Mouse (Mus musculus): ENCODE data around the gene Cep152. TPM values are rescaled to one million over a fixed set of nuclear protein-coding genes. Genes with fewer than 3 reads are reported as not detected.

Gene Cep152
- total and polyA plus RNA-seq, 2 experiments from 2014 or later: 1.0 to 1.1 TPM

DNA sequence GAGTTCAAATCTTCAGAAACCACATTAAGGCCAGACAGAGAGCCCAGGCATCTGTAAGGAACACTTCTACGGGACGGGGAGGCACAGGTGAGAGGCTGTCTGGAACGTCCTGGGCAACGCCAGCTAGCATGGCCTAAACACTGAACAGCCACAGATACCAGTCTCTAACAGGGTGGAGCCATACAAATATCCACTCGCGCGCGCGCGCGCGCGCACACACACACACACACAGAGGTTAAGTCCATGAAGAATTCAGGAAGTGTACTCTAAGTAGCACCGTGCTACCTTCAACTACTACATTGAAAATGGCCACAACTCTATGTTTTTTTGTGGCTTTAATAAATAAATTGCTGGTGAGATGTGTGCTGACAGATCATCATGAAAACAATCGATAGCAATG, 1.7 kb downstream of the Cep152 start:
- H3K4me2 ChIP-seq (ENCODE audit: low read depth, low read length, poor library complexity, severe bottlenecking): no peak overlapping the region
- ATAC-seq (ENCODE audit: low FRiP score) (no peak), DNase-seq (ENCODE audit: low spot score) (no peak)
- no peaks in the 10 kb centered on the region for H3K9me3 ChIP-seq (ENCODE audit: low read length)
- no peak overlapping the region for H3K9ac ChIP-seq (replicated peaks; ENCODE audit: low read length, poor library complexity, severe bottlenecking)
- H3K4me1 ChIP-seq (ENCODE audit: insufficient read depth, low read length): no peaks in the 10 kb centered on the region
- H3K27ac ChIP-seq (ENCODE audit: low read depth, low read length): no peak overlapping the region
- peaks cover 4% of the 10 kb centered on the region; the same call in 1 of the 2 replicates for H3K36me3 ChIP-seq (ENCODE audit: insufficient read depth, low read length)
- 95% methylated on average over 15 of the region's 15 CpGs for WGBS
- no peaks in the 10 kb centered on the region for H3K27me3 ChIP-seq (ENCODE audit: insufficient read depth, low read length)
- no peak for TF ChIP-seq CTCF (IDR thresholded peaks at IDR 0.05)
- no peak overlapping the region for H3K4me3 ChIP-seq (ENCODE audit: low read depth, low read length)

DNA sequence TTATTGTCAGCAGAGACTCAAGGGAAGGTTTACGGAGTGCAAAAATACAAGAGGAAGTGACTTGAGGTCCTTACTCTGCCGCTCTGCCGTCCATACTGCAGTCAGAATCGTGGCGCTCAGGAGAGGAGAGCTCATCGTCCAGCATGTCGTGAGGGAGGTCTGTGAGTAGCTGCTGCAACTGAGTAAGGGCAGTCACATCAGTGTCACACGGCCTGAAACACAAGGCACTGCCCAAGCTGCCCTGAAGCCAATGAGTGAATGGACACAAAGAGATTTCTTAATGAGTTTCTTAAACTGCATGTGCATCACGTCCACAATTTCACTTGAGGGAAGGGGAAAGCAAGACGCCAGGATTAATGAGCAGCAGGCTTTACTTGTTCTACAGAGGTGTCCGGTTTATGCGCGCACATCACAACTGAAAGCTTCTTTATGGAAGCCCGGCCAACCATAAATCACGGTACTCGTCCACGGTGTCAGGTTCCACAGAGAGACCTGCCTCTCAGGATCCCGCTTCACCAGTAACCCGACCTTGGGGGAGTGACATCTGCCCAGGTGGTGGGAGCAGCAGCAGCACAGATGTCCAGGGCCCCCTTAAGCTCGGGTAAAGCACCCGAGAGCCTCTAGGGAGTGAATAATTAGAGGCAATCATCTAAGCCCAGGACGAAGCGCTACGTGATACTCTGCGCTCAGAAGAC, 4.6 kb downstream of the Cep152 start:
- Histone ChIP-seq H3K36me3 (ENCODE audit: insufficient read depth, low read length) (peaks cover 4% of the 10 kb centered on the region; the same call in 1 of the 2 replicates), H3K9me3 (ENCODE audit: low read length) (no peaks in the 10 kb centered on the region), H3K27ac (ENCODE audit: low read depth, low read length) (no peak overlapping the region), H3K27me3 (ENCODE audit: insufficient read depth, low read length) (no peaks in the 10 kb centered on the region), H3K4me1 (ENCODE audit: insufficient read depth, low read length) (no peaks in the 10 kb centered on the region), H3K4me3 (ENCODE audit: low read depth, low read length) (no peak overlapping the region), H3K4me2 (ENCODE audit: low read depth, low read length, poor library complexity, severe bottlenecking) (no peak overlapping the region), H3K9ac (replicated peaks; ENCODE audit: low read length, poor library complexity, severe bottlenecking) (no peak overlapping the region)
- ATAC-seq (ENCODE audit: low FRiP score): no peak
- WGBS: 46% methylated on average over 25 of the region's 25 CpGs
- no peak for DNase-seq (ENCODE audit: low spot score)
- TF ChIP-seq CTCF (IDR thresholded peaks at IDR 0.05): no peak

DNA sequence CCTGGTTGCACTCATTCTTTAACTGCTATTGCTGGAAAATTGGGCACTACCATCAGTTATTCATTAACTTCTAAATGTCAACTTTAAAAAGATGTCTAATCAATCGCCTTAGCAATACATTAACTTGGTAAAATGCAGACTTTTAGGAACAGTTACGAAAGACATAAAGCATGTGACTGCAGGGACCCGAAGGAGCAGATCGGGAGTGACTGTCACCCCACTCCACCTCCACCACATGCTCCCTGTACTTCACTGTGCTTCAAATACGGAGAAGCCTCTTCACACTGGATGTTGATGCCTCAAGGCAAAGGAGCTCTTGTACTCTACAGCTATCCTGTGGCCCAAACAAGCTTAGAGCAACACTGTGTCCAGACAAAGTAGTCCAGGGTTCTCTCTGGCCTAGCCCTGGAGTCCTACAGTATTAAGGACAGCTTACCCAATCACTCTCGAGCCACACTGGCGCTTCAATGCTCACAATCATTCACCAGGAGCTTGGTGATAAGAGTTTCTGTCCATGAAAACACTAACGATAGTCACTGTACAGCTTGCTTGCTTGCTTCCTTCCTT, 9.0 kb downstream of the Cep152 start:
- 91% methylated on average over 8 of the region's 8 CpGs for WGBS
- no peaks in the 10 kb centered on the region for H3K9me3 ChIP-seq (ENCODE audit: low read length)
- no peaks in the 10 kb centered on the region for H3K4me1 ChIP-seq (ENCODE audit: insufficient read depth, low read length)
- H3K9ac ChIP-seq (replicated peaks; ENCODE audit: low read length, poor library complexity, severe bottlenecking): no peak overlapping the region
- DNase-seq (ENCODE audit: low spot score): no peak
- no peak for TF ChIP-seq CTCF (IDR thresholded peaks at IDR 0.05)
- H3K27ac ChIP-seq (ENCODE audit: low read depth, low read length): no peak overlapping the region
- H3K27me3 ChIP-seq (ENCODE audit: insufficient read depth, low read length): no peaks in the 10 kb centered on the region
- ATAC-seq (ENCODE audit: low FRiP score): no peak
- peaks cover 16% of the 10 kb centered on the region for H3K36me3 ChIP-seq (ENCODE audit: insufficient read depth, low read length)
- H3K4me3 ChIP-seq (ENCODE audit: low read depth, low read length): no peak overlapping the region
- H3K4me2 ChIP-seq (ENCODE audit: low read depth, low read length, poor library complexity, severe bottlenecking): no peak overlapping the region

GRCm38 (mm10) chr2:125615440-125615839, 9.5 kb downstream of the Cep152 start:
- Histone ChIP-seq H3K4me3 (ENCODE audit: low read depth, low read length) (no peak overlapping the region), H3K4me2 (ENCODE audit: low read depth, low read length, poor library complexity, severe bottlenecking) (no peak overlapping the region), H3K27ac (ENCODE audit: low read depth, low read length) (no peak overlapping the region), H3K9me3 (ENCODE audit: low read length) (no peaks in the 10 kb centered on the region), H3K27me3 (ENCODE audit: insufficient read depth, low read length) (no peaks in the 10 kb centered on the region), H3K4me1 (ENCODE audit: insufficient read depth, low read length) (no peaks in the 10 kb centered on the region), H3K9ac (replicated peaks; ENCODE audit: low read length, poor library complexity, severe bottlenecking) (no peak overlapping the region), H3K36me3 (ENCODE audit: insufficient read depth, low read length) (peaks cover 18% of the 10 kb centered on the region)
- ATAC-seq (ENCODE audit: low FRiP score) (no peak), DNase-seq (ENCODE audit: low spot score) (no peak)
- WGBS: 98% methylated on average over 7 of the region's 7 CpGs
- no peak for TF ChIP-seq CTCF (IDR thresholded peaks at IDR 0.05)

GRCm38 (mm10) chr2:125606220-125606845, 18.6 kb downstream of the Cep152 start:
- TF ChIP-seq CTCF (IDR thresholded peaks at IDR 0.05): no peak
- Histone ChIP-seq H3K27me3 (ENCODE audit: insufficient read depth, low read length) (no peaks in the 10 kb centered on the region), H3K4me2 (ENCODE audit: low read depth, low read length, poor library complexity, severe bottlenecking) (no peak overlapping the region), H3K4me3 (ENCODE audit: low read depth, low read length) (no peak overlapping the region), H3K9ac (replicated peaks; ENCODE audit: low read length, poor library complexity, severe bottlenecking) (no peak overlapping the region), H3K4me1 (ENCODE audit: insufficient read depth, low read length) (no peaks in the 10 kb centered on the region), H3K27ac (ENCODE audit: low read depth, low read length) (no peak overlapping the region), H3K36me3 (ENCODE audit: insufficient read depth, low read length) (peaks cover 8% of the 10 kb centered on the region; the same call in 1 of the 2 replicates), H3K9me3 (ENCODE audit: low read length) (no peaks in the 10 kb centered on the region)
- WGBS: 76% methylated on average over 17 of the region's 17 CpGs
- ATAC-seq (ENCODE audit: low FRiP score) (no peak), DNase-seq (ENCODE audit: low spot score) (peak; percentile 9)

- H3K36me3 ChIP-seq (ENCODE audit: insufficient read depth, low read length): peaks cover 9% of the 10 kb centered on the region; the same call in 1 of the 2 replicates
- H3K9me3 ChIP-seq (ENCODE audit: low read length): no peaks in the 10 kb centered on the region
- no peak overlapping the region for H3K4me3 ChIP-seq (ENCODE audit: low read depth, low read length)
- DNase-seq (ENCODE audit: low spot score) (peak; percentile 73), ATAC-seq (ENCODE audit: low FRiP score) (no peak; the same call in 1 of the 2 replicates)
- no peak overlapping the region for H3K9ac ChIP-seq (replicated peaks; ENCODE audit: low read length, poor library complexity, severe bottlenecking)
- H3K27ac ChIP-seq (ENCODE audit: low read depth, low read length): no peak overlapping the region
- H3K27me3 ChIP-seq (ENCODE audit: insufficient read depth, low read length): no peaks in the 10 kb centered on the region
- WGBS: 75% methylated on average over 7 of the region's 7 CpGs
- TF ChIP-seq CTCF (IDR thresholded peaks at IDR 0.05): peak; percentile 90
- H3K4me1 ChIP-seq (ENCODE audit: insufficient read depth, low read length): no peaks in the 10 kb centered on the region
- no peak overlapping the region for H3K4me2 ChIP-seq (ENCODE audit: low read depth, low read length, poor library complexity, severe bottlenecking)
Measured at GRCm38 (mm10) chr2:125604646-125605045, 20.3 kb downstream of the Cep152 start.

Measured in midbrain, postnatal 0 days (tissue).